Mouse (Mus musculus) lung, postnatal 0 days (tissue): ENCODE data around the gene Prnp.

Experiments used
- CTCF ChIP-seq: IDR thresholded peaks from 2 replicates; pipeline ENCODE4 v1.5.1; 2016; ENCODE audit warnings: antibody characterized with exemption, mild to moderate bottlenecking
- EP300 ChIP-seq: IDR thresholded peaks from 2 replicates; pipeline ENCODE4 v1.6.1; 2016; ENCODE audit warnings: antibody characterized with exemption, mild to moderate bottlenecking, control low read depth

DNA sequence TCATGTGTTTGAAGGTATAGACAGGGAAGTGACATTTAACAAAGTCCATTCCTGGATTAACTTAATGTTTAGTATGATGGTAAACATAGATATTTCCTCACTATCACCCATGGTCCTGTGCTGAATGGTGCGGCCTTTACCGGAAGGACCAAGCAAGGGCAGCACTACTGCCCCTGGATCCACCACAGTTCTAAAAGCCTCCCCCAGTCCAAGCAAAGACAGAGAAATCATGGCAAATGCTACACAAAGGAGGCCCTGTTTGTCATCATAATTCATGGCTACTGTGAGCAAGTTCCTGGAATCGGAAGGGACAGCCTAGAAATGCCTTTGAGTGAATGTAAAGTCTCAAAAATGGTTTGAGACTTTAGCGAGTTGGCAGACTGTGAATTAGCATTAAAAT is 13.7 kb upstream of the Prnp start:
- TF ChIP-seq CTCF, result no peak
- TF ChIP-seq EP300, result no peak
